Mouse (Mus musculus) lung, postnatal 0 days (tissue): ENCODE data around the gene Tanc1. TPM values are rescaled to one million over a fixed set of nuclear protein-coding genes. Genes with fewer than 3 reads are reported as not detected.
A peak's percentile ranks its signal among the peaks of the same experiment; 100 is the strongest.

Experiments used
- ATAC-seq: fragments of 200-750 bp; cut with Nextera tagmentation; 2 replicates; pipeline ENCODE4 v1.8.0; 2017; ENCODE audit warnings: moderate library complexity
- DNase-seq: peaks from one replicate; pipeline ENCODE4 v3.0.0-alpha.2; 2016; ENCODE audit warnings: low spot score
- H3K27ac ChIP-seq: fragments of 300-500 bp; sonication (generic); 2 replicates; pipeline ENCODE4 v1.5.1; 2014; ENCODE audit warnings: antibody characterized with exemption, mild to moderate bottlenecking, low read length, mixed read lengths
- H3K27me3 ChIP-seq: fragments of 300-500 bp; sonication (generic); replicated peaks from 2 replicates; pipeline ENCODE4 v1.6.1; 2014; ENCODE audit warnings: low read length, mixed read lengths; ENCODE audit not compliant: insufficient read depth
- H3K36me3 ChIP-seq: fragments of 300-500 bp; sonication (generic); 2 replicates; pipeline ENCODE4 v1.6.1; 2014; ENCODE audit warnings: low read length, mixed read lengths; ENCODE audit not compliant: insufficient read depth
- H3K4me1 ChIP-seq: fragments of 300-500 bp; sonication (generic); 2 replicates; pipeline ENCODE4 v1.6.1; 2014; ENCODE audit warnings: antibody characterized with exemption, low read depth, low read length, mixed read lengths; ENCODE audit not compliant: insufficient read depth
- H3K4me2 ChIP-seq: fragments of 300-500 bp; sonication (generic); replicated peaks from 2 replicates; pipeline ENCODE4 v1.6.1; 2014; ENCODE audit warnings: low read depth, mild to moderate bottlenecking, low read length, moderate library complexity, mixed read lengths
- H3K4me3 ChIP-seq: fragments of 300-500 bp; sonication (generic); 2 replicates; pipeline ENCODE4 v1.5.1; 2014; ENCODE audit warnings: low read depth, low read length
- H3K9ac ChIP-seq: fragments of 300-500 bp; sonication (generic); replicated peaks from 2 replicates; pipeline ENCODE4 v1.6.1; 2014; ENCODE audit warnings: low read depth, mild to moderate bottlenecking
- H3K9me3 ChIP-seq: fragments of 300-500 bp; sonication (generic); 2 replicates; pipeline ENCODE4 v1.6.1; 2016; ENCODE audit warnings: low read length, mixed read lengths
- CTCF ChIP-seq: IDR thresholded peaks from 2 replicates; pipeline ENCODE4 v1.5.1; 2016; ENCODE audit warnings: antibody characterized with exemption, mild to moderate bottlenecking
- EP300 ChIP-seq: IDR thresholded peaks from 2 replicates; pipeline ENCODE4 v1.6.1; 2016; ENCODE audit warnings: antibody characterized with exemption, mild to moderate bottlenecking, control low read depth
- WGBS: fragments of 180-500 bp; shearing (Covaris S2); extraction: QIAGEN DNeasy Blood & Tissue Kit; methylation state at CpG from one replicate; pipeline ENCODE4 v1.1.7; 2014; 5-methylcytosine and 5-hydroxymethylcytosine counted together
- polyA plus RNA-seq: library from polyadenylated mRNA; unstranded; fragments of >200 nt; fragmentation: Nextera tagmentation; extraction: Ambion mirVana; gene quantifications from 2 replicates; pipeline ENCODE4 v1.2.1, GENCODE M21; 2015

Gene Tanc1
- polyA plus RNA-seq, 1 experiment from 2014 or later = 20.9 TPM

DNA sequence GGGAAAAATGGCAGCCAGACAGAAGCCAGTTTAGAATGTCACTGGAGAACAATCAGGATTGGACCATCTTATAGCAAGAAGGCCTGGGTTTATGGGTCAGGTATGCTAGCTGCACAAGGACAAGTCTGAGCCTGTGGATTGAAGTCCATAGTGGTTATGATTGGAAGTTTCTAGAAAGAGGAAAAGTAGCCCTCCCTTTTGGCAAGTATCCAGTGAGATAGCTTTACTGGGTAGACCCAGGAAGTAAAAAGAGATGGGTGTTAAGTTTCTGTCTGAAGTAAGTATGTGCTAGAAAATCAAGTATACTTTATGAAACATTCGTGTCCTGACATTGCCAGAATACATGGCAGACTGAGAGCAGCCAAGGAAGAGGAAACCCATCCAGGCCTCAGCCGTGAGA lies 103.2 kb downstream of the Tanc1 start:
- peaks cover 17% of the 10 kb centered on the region; the same call in 1 of the 2 replicates for H3K4me1 ChIP-seq
- H3K9ac ChIP-seq = no peak overlapping the region
- no peak overlapping the region for H3K4me2 ChIP-seq
- no peak overlapping the region for H3K4me3 ChIP-seq
- no peaks in the 10 kb centered on the region for H3K27me3 ChIP-seq
- H3K9me3 ChIP-seq = no peaks in the 10 kb centered on the region
- no peak for TF ChIP-seq CTCF
- TF ChIP-seq EP300 = no peak
- WGBS = 29% methylated on average over 2 of the region's 2 CpGs
- H3K27ac ChIP-seq = no peak overlapping the region; the same call in 1 of the 2 replicates
- DNase-seq = peak; percentile 23
- no peaks in the 10 kb centered on the region for H3K36me3 ChIP-seq
- ATAC-seq = no peak

DNA sequence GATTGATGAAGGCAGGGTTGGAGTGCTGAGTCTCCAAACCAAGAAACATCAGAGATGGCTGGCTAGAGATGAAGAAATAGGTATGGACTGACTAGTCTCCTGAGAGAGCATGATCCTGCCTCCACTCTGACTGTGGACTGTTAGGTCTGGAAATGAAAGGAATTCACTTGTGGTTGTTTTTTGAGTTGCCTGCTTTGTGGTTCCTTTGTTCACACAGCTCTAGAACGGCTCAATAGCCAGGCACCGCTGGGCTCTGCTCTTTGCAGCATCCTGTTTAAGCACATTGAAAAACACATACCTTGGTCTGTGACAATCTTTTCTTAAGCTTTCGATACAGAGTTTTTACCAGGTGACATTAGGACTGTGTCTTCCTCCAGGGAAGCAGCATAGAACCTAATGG lies 104.6 kb downstream of the Tanc1 start:
- no peak overlapping the region for H3K9ac ChIP-seq
- TF ChIP-seq CTCF = no peak
- H3K27me3 ChIP-seq = no peaks in the 10 kb centered on the region
- no peak overlapping the region for H3K4me3 ChIP-seq
- H3K36me3 ChIP-seq = no peaks in the 10 kb centered on the region
- no peak overlapping the region for H3K27ac ChIP-seq
- no peak overlapping the region for H3K4me2 ChIP-seq
- peaks cover 23% of the 10 kb centered on the region for H3K4me1 ChIP-seq
- DNase-seq = no peak
- ATAC-seq = no peak
- H3K9me3 ChIP-seq = no peaks in the 10 kb centered on the region
- 63% methylated on average over 3 of the region's 3 CpGs for WGBS

DNA sequence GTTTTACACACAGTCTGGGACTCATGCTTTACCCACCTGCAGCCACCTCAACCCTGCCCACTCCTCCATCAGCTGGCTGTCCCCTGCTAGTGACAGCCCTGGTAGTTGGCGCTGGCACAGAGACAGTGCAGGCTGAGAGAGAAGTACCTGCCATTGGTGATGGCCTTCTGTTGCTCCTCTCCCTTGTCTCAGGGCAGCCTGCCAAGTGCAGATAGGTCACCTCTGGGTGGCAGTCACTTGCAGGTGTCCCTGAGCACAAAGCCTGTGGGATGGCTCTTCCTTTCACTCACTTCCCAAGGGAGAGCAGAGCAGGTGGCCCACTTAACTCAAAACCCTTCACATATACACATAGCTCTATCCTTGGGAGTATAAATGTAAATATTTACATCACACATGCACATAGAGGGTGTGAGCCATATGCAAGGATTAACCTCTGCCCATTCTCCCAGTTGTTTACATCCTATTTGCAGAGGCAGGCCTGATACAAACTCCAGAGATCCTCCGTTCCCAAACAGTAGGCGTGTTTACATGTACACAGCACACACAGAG lies 106.0 kb downstream of the Tanc1 start:
- WGBS = 65% methylated on average over 3 of the region's 3 CpGs
- no peak overlapping the region for H3K27ac ChIP-seq

DNA sequence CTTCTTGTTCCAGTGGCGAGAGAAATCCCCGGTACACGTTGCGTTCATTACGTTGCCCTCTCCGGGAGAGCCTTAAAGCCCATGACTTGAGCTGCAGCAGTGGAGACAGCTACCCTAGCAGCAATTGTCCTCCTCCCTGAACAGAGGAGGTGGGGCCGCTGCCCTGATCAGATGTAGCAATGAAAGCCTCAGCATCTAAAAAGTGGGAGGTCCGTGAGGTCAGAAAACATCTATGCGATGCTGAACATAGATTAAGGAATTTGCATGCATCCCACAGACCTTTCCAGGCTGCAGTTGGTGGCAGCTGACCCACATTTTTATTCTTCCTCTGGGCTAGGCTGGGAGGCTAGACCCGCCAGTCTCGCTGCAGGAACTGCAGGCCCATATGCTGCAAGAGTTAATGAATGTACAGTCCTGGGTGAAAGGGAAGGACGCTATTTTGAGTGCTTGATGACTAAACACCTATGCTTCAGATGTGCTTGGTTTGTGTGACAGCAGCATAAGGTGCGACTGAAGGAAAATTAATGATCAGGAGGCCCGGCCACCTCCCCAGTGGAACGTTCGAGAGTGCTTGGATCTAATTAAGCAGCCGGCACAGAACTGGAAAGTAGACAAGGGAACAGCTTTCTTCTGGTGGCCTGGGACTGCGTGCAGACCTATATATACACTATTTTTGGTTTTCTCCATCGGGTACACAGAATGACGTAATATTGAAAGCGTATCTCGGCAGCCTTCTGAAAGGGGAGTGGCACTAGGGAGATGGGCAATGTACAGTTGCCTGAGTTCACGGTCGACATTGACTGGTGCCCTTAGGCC lies 107.0 kb downstream of the Tanc1 start:
- no peaks in the 10 kb centered on the region for H3K9me3 ChIP-seq
- 58% methylated on average over 24 of the region's 24 CpGs for whole genome bisulfite sequencing
- H3K27ac ChIP-seq = peak overlapping the region; percentile 80

More for the DNA sequence above, 106.0 kb downstream of the Tanc1 start:
- Histone ChIP-seq H3K4me3 (no peak overlapping the region), H3K27me3 (no peaks in the 10 kb centered on the region), H3K9ac (no peak overlapping the region), H3K4me2 (no peak overlapping the region), H3K4me1 (peaks cover 35% of the 10 kb centered on the region), H3K9me3 (no peaks in the 10 kb centered on the region), H3K36me3 (no peaks in the 10 kb centered on the region)
- DNase-seq = no peak
- no peak for ATAC-seq
- TF ChIP-seq CTCF = 0 out of 2 replicates have a peak, but pooled peaks have one; percentile 2
- TF ChIP-seq EP300 = 0 out of 2 replicates have a peak, but pooled peaks have one; percentile 12

DNA sequence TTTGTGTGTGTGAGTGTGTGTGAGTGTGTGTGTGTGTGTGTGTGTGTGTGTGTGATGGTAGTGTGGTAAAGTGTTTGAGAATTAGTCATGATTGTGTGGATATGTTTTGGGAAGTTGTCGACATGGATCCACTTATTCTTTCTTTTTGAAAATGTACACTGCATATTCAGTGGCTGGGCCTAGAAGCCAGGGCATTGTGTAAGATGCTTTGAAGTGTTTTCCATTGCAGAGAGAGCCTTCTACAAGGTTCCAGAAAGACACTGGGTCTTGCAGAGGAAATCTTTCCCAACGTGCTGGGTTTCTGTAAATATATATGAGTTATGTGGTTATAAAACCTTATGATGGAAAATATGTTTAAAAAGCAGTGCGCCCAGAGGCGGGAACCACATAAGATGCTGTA lies 108.0 kb downstream of the Tanc1 start:
- peak; percentile 87 for DNase-seq
- Histone ChIP-seq H3K27me3 (no peaks in the 10 kb centered on the region), H3K4me3 (no peak overlapping the region), H3K4me1 (peaks cover 29% of the 10 kb centered on the region), H3K27ac (peak overlapping the region; percentile 80), H3K36me3 (no peaks in the 10 kb centered on the region), H3K9ac (no peak overlapping the region), H3K9me3 (no peaks in the 10 kb centered on the region), H3K4me2 (no peak overlapping the region)
- no peak for TF ChIP-seq CTCF
- TF ChIP-seq EP300 = peak; percentile 46; the same call in 1 of the 2 replicates
- 30% methylated on average over 4 of the region's 4 CpGs for WGBS
- ATAC-seq = peak; percentile 76

More for the DNA sequence above, 107.0 kb downstream of the Tanc1 start:
- ATAC-seq (no peak), DNase-seq (no peak)
- no peak overlapping the region for H3K4me3 ChIP-seq
- H3K36me3 ChIP-seq = no peaks in the 10 kb centered on the region
- no peaks in the 10 kb centered on the region for H3K27me3 ChIP-seq
- peaks cover 29% of the 10 kb centered on the region for H3K4me1 ChIP-seq
- H3K4me2 ChIP-seq = no peak overlapping the region
- TF ChIP-seq EP300 = no peak
- TF ChIP-seq CTCF = no peak
- no peak overlapping the region for H3K9ac ChIP-seq

DNA sequence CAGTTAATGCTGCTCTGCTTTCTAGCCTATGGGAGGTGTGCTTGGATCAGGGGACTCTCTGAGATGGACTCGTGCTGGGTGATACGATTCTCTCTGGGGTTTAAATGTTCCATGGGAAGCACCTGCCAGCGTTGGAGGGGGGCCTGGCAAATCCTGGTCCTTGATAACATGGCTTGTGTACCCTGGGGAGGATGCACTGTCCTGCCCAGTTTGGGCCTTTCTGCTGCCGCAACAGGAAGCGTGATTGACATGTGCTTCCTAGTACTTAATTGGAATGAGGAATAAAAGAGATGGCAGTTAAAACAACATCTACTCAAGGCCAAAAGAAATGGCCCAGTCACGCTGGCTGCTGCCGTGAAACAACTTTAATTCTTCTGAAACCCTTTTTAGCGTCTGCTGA lies 109.3 kb downstream of the Tanc1 start:
- DNase-seq (no peak), ATAC-seq (no peak)
- Histone ChIP-seq H3K27me3 (no peaks in the 10 kb centered on the region), H3K9me3 (no peaks in the 10 kb centered on the region), H3K4me2 (no peak overlapping the region), H3K4me3 (no peak overlapping the region), H3K4me1 (peaks cover 29% of the 10 kb centered on the region), H3K36me3 (peaks cover 7% of the 10 kb centered on the region), H3K27ac (0 out of 2 replicates have a peak overlapping the region, but pooled peaks have one; percentile 45), H3K9ac (no peak overlapping the region)
- TF ChIP-seq CTCF = no peak
- no peak for TF ChIP-seq EP300
- WGBS = 44% methylated on average over 8 of the region's 8 CpGs
